ENCODE assay signal across 11 mouse cellular contexts in the genomic region with DNA sequence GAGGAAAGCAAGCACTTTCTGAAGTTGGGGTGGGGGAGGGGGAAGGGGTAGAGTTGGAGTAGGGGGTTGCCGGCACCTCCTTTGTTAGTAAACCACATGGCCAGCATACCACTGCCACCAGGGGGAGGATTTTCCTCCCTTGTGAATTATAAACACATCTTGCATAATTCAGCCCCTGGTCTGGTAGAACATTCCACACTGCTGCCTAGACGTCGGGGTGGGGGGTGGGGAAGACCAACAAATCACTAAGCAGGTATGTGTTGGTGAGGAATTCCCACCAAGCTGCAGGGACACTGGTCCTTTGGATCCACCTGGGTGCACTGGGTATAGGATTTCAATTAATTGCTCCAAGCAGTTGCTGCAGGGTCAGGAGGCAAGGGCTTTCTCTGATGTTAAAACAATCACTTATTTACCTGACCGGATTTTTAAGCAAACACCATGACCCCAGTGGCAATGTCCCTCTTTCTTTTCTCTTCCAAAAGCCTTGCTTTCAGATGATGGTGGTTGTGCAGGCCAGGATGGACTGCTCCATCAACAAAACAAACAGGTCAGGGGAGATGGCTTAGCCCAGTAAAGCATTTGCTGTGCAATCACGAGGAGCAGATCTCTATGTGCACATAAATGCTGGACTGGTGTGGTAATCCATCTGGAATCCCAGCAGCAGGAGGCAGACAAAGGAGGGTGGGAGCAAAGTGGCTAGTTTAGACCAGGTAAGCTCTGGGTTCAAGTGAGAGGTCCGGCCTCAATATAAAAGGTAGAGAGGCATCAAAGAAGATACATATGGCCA. TPM values are rescaled to one million over a fixed set of nuclear protein-coding genes. Genes with fewer than 3 reads are reported as not detected.
DNase-seq lines count a peak whose midpoint lies in the region; ATAC-seq and TF ChIP-seq lines count a peak whose summit lies in the region.
"Had no signal": no experiment of that assay in that cellular context is flagged by ENCODE, and none has a peak within 500 bp of the region (broad histone marks: within the 10 kb centered on the region; RNA-seq: fewer than 3 reads in every experiment).

No protein-coding gene starts in this region.

- TF ChIP-seq CTCF in heart, adult 2 months (IDR thresholded peaks at IDR 0.05): peak; percentile 37

- no peak overlapping the region for H3K9ac ChIP-seq in heart, adult 2 months (ENCODE audit: low read depth, low read length)
- no peak overlapping the region for H3K9ac ChIP-seq in limb, embryonic 14.5 days (ENCODE audit: low read depth, low read length, severe bottlenecking)
- H3K9ac ChIP-seq: heart, embryonic 12.5 days had no signal

- no peak for DNase-seq in heart, adult 2 months
- DNase-seq in heart, adult 18-20 months: no peak
- peak; percentile 33 for DNase-seq in NIH3T3 (ENCODE audit: low read depth)
- DNase-seq in kidney, adult 8-10 months: peak; percentile 23 to 48
- peak; percentile 28 for DNase-seq in limb, embryonic 14.5 days (ENCODE audit: low spot score)
- no peak for DNase-seq in spleen, postnatal 14 days (ENCODE audit: low spot score in 2 of 2)
- no peak for DNase-seq in spleen, postnatal 4 days (ENCODE audit: low spot score in 2 of 2)

- H3K27ac ChIP-seq in heart, adult 2 months: no peak overlapping the region
- no peak overlapping the region for H3K27ac ChIP-seq in limb, embryonic 14.5 days (replicated peaks; ENCODE audit: low read depth, low read length)

- no peaks in the 10 kb centered on the region for H3K9me3 ChIP-seq in limb, embryonic 14.5 days (ENCODE audit: control insufficient read depth, low read length)
- H3K9me3 ChIP-seq: heart, embryonic 12.5 days had no signal

- no peak overlapping the region for H3K4me3 ChIP-seq in heart, adult 2 months
- no peak overlapping the region for H3K4me3 ChIP-seq in limb, embryonic 14.5 days (replicated peaks; ENCODE audit: low read length)
- H3K4me3 ChIP-seq: heart, embryonic 12.5 days had no signal

- H3K79me2 ChIP-seq in heart, adult 2 months (replicated peaks; ENCODE audit: control insufficient read depth, insufficient read depth, low read length): no peaks in the 10 kb centered on the region

- peak; percentile 41; the same call in 1 of the 2 replicates for ATAC-seq in limb, embryonic 14.5 days (ENCODE audit: low FRiP score, low read depth)
- ATAC-seq in activated CD4-positive, CD25-positive, alpha-beta regulatory T cell, adult 4 months: no peak
- ATAC-seq: forebrain, embryonic 16.5 days; inflammation-experienced regulatory T-cells, adult 6 months had no signal

- no peak for TF ChIP-seq POLR2A in heart, adult 2 months (IDR thresholded peaks at IDR 0.05; ENCODE audit: insufficient read depth, low read depth, low read length)
- TF ChIP-seq POLR2A in limb, embryonic 14.5 days (IDR thresholded peaks at IDR 0.05; ENCODE audit: borderline replicate concordance, extremely low read depth, insufficient read depth, insufficient read length): no peak

- WGBS in heart, adult 2 months: 37% methylated on average over 6 of the region's 6 CpGs
- 24% methylated on average over 6 of the region's 6 CpGs for WGBS in limb, embryonic 14.5 days

- H3K36me3 ChIP-seq in heart, adult 2 months (ENCODE audit: control insufficient read depth, insufficient read depth, low read length): no peaks in the 10 kb centered on the region
- no peaks in the 10 kb centered on the region for H3K36me3 ChIP-seq in limb, embryonic 14.5 days (ENCODE audit: control insufficient read depth, insufficient read depth, low read length)
- H3K36me3 ChIP-seq: heart, embryonic 12.5 days had no signal

- intact Hi-C loops in heart, adult 2 months (cut with DNase I): loop anchor here (2.0 kb wide), 1 partner anchor 15 kb away; no protein-coding TSS in a partner anchor

- H3K4me1 ChIP-seq in heart, adult 2 months (ENCODE audit: control insufficient read depth, insufficient read depth, low read length): no peaks in the 10 kb centered on the region
- H3K4me1 ChIP-seq in limb, embryonic 14.5 days (ENCODE audit: control insufficient read depth, insufficient read depth, low read length): peaks cover 6% of the 10 kb centered on the region; the same call in 1 of the 2 replicates

- TF ChIP-seq EP300 in heart, adult 2 months (IDR thresholded peaks at IDR 0.05; ENCODE audit: insufficient read depth, low read depth, low read length): no peak

- H3K4me2 ChIP-seq in limb, embryonic 14.5 days (replicated peaks; ENCODE audit: low read depth, low read length, severe bottlenecking): no peak overlapping the region
- H3K4me2 ChIP-seq: heart, embryonic 12.5 days had no signal

- H3K27me3 ChIP-seq in heart, adult 2 months (ENCODE audit: control insufficient read depth, insufficient read depth, low read length): no peaks in the 10 kb centered on the region
- H3K27me3 ChIP-seq in limb, embryonic 14.5 days (ENCODE audit: control insufficient read depth, insufficient read depth, low read length): no peaks in the 10 kb centered on the region
- H3K27me3 ChIP-seq: heart, embryonic 12.5 days had no signal

RNA-seq across cellular contexts. Expression of gene Nifk, which starts 22.2 kb away (rescaled TPM):
- total RNA-seq in heart, adult 2 months (2021): 10 to 100 TPM; 14.2 to 15.2 TPM
- polyA plus RNA-seq in heart, adult 2 months (2012; rRNA removed): 5.4 and 12.2 TPM in 2 replicates
- 10 to 100 TPM; 15.1 to 16.9 TPM for total RNA-seq in heart, adult 18-20 months (2021)
- polyA plus RNA-seq in limb, embryonic 14.5 days (2012; rRNA removed): 28.7 and 44.9 TPM in 2 replicates
- 85.8 and 87.3 TPM in 2 replicates for polyA plus RNA-seq in limb, embryonic 14.5 days (2014; fragmentation: Nextera tagmentation; extraction: Ambion mirVana)
- polyA plus RNA-seq in activated CD4-positive, CD25-positive, alpha-beta regulatory T cell, adult 4 months (2017; shearing (Covaris generic)): 10 to 100 TPM; 50.2 to 58.8 TPM

RNA-seq across cellular contexts. Expression of gene Tsn, which starts 32.3 kb away (rescaled TPM):
- 10 to 100 TPM; 63.0 to 66.6 TPM for total RNA-seq in heart, adult 2 months (2021)
- polyA plus RNA-seq in heart, adult 2 months (2012; rRNA removed): 30.9 and 46.3 TPM in 2 replicates
- total RNA-seq in heart, adult 18-20 months (2021): 10 to 100 TPM; 70.0 to 79.9 TPM
- polyA plus RNA-seq in limb, embryonic 14.5 days (2012; rRNA removed): 82.3 and 101 TPM in 2 replicates
- 290 and 307 TPM in 2 replicates for polyA plus RNA-seq in limb, embryonic 14.5 days (2014; fragmentation: Nextera tagmentation; extraction: Ambion mirVana)
- 100 to 1,000 TPM; 221 to 249 TPM for polyA plus RNA-seq in activated CD4-positive, CD25-positive, alpha-beta regulatory T cell, adult 4 months (2017; shearing (Covaris generic))

RNA-seq across cellular contexts. Expression of gene Clasp1, which starts 45.0 kb away (rescaled TPM):
- 100 to 1,000 TPM; 323 to 407 TPM for total RNA-seq in heart, adult 2 months (2021)
- 148 and 198 TPM in 2 replicates for polyA plus RNA-seq in heart, adult 2 months (2012; rRNA removed)
- total RNA-seq in heart, adult 18-20 months (2021): 100 to 1,000 TPM; 398 to 415 TPM
- polyA plus RNA-seq in limb, embryonic 14.5 days (2012; rRNA removed): 48.5 and 50.5 TPM in 2 replicates
- polyA plus RNA-seq in limb, embryonic 14.5 days (2014; fragmentation: Nextera tagmentation; extraction: Ambion mirVana): 47.8 and 53.3 TPM in 2 replicates
- 10 to 100 TPM; 36.6 to 44.9 TPM for polyA plus RNA-seq in activated CD4-positive, CD25-positive, alpha-beta regulatory T cell, adult 4 months (2017; shearing (Covaris generic))

Comparison
In these comparisons a context has a peak if more than half of its experiments do, and no peak if none do; other contexts are left out.
1. DNase-seq: peak in NIH3T3 (single experiment), kidney, adult 8-10 months (2 of 2) and limb, embryonic 14.5 days (single experiment); none in heart, adult 2 months (0 of 2), heart, adult 18-20 months (0 of 2), spleen, postnatal 14 days (0 of 2) and spleen, postnatal 4 days (0 of 2).